Mouse (Mus musculus) neural tube, embryonic 14.5 days (tissue): ENCODE data around the gene Phkb. TPM values are rescaled to one million over a fixed set of nuclear protein-coding genes. Genes with fewer than 3 reads are reported as not detected.

Experiments
- ATAC-seq: fragments of 200-750 bp; cut with Nextera tagmentation; 2 replicates; pipeline ENCODE4 v1.8.0; 2017; ENCODE audit warnings: low read depth, mild to moderate bottlenecking, moderate TSS enrichment, moderate library complexity
- H3K27ac ChIP-seq: fragments of 300-500 bp; sonication (generic); 2 replicates; pipeline ENCODE4 v1.5.1; 2014; ENCODE audit warnings: low read depth, mild to moderate bottlenecking, control low read depth, low read length, moderate library complexity, mixed read lengths
- H3K27me3 ChIP-seq: fragments of 300-500 bp; sonication (generic); 2 replicates; pipeline ENCODE4 v1.6.1; 2014; ENCODE audit warnings: low read length; ENCODE audit not compliant: control insufficient read depth, insufficient read depth
- H3K36me3 ChIP-seq: fragments of 300-500 bp; sonication (generic); 2 replicates; pipeline ENCODE4 v1.6.1; 2014; ENCODE audit warnings: low read length, mixed read lengths; ENCODE audit not compliant: control insufficient read depth, insufficient read depth
- H3K4me1 ChIP-seq: fragments of 300-500 bp; sonication (generic); 2 replicates; pipeline ENCODE4 v1.6.1; 2014; ENCODE audit warnings: low read length; ENCODE audit not compliant: control insufficient read depth, insufficient read depth
- H3K4me2 ChIP-seq: fragments of 300-500 bp; sonication (generic); 2 replicates; pipeline ENCODE4 v1.6.1; 2014; ENCODE audit warnings: mild to moderate bottlenecking, low read depth, low read length, control low read depth
- H3K4me3 ChIP-seq: fragments of 300-500 bp; sonication (generic); 2 replicates; pipeline ENCODE4 v1.5.1; 2014; ENCODE audit warnings: low read depth, low read length, control low read depth, mixed read lengths
- H3K9ac ChIP-seq: fragments of 300-500 bp; sonication (generic); replicated peaks from 2 replicates; pipeline ENCODE4 v1.6.1; 2014; ENCODE audit warnings: low read depth, mild to moderate bottlenecking, control low read depth, low read length, mixed read lengths
- H3K9me3 ChIP-seq: fragments of 300-500 bp; sonication (generic); 2 replicates; pipeline ENCODE4 v1.6.1; 2016; ENCODE audit warnings: low read length; ENCODE audit not compliant: control insufficient read depth
- WGBS: fragments of 180-500 bp; shearing (Covaris S2); extraction: QIAGEN DNeasy Blood & Tissue Kit; methylation state at CpG from one replicate; pipeline ENCODE4 v1.1.7; 2014; 5-methylcytosine and 5-hydroxymethylcytosine counted together
- polyA plus RNA-seq: library from polyadenylated mRNA; unstranded; fragments of >200 nt; fragmentation: Nextera tagmentation; extraction: Ambion mirVana; gene quantifications from 2 replicates; pipeline ENCODE4 v1.2.1, GENCODE M21; 2014

The Phkb gene
- polyA plus RNA-seq, 1 experiment from 2014 or later, result 52.8 TPM

GRCm38 (mm10) chr8:85993661-85994060, 152.9 kb downstream of the Phkb start:
- H3K4me1 ChIP-seq, result no peaks in the 10 kb centered on the region
- H3K27me3 ChIP-seq, result no peaks in the 10 kb centered on the region
- H3K27ac ChIP-seq, result no peak overlapping the region
- 100% methylated on average over 1 of the region's 1 CpGs for WGBS
- no peak overlapping the region for H3K9ac ChIP-seq
- H3K9me3 ChIP-seq, result no peaks in the 10 kb centered on the region
- no peak overlapping the region for H3K4me2 ChIP-seq
- no peaks in the 10 kb centered on the region for H3K36me3 ChIP-seq
- no peak for ATAC-seq
- H3K4me3 ChIP-seq, result no peak overlapping the region

DNA sequence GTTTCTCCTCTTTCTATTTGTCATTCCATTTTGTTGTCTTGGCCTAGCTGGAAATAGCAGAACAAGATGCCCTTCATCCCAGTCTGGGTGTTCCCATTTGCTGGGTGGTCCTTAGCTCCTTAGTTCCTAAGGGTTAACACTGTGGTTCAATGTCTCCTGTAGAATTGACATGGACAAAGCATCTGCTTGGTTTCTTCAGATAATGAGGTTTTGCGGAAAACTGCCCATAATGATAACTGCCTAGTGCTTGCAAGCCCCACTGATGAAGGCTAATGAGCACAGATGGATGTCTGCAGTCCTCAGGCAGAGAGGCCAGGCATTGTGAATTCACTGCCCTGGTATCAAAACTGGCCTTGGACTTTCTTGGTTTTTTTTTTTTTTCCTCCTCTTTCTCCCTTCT, 155.2 kb downstream of the Phkb start:
- WGBS, result 64% methylated on average over 1 of the region's 1 CpGs
- H3K4me1 ChIP-seq, result no peaks in the 10 kb centered on the region
- H3K36me3 ChIP-seq, result no peaks in the 10 kb centered on the region
- no peak overlapping the region for H3K4me2 ChIP-seq
- H3K27ac ChIP-seq, result no peak overlapping the region
- no peak overlapping the region for H3K9ac ChIP-seq
- H3K9me3 ChIP-seq, result no peaks in the 10 kb centered on the region
- ATAC-seq, result no peak
- no peak overlapping the region for H3K4me3 ChIP-seq
- no peaks in the 10 kb centered on the region for H3K27me3 ChIP-seq

- Histone ChIP-seq H3K4me2 (no peak overlapping the region), H3K4me1 (no peaks in the 10 kb centered on the region), H3K27me3 (no peaks in the 10 kb centered on the region), H3K4me3 (no peak overlapping the region), H3K36me3 (no peaks in the 10 kb centered on the region), H3K27ac (no peak overlapping the region), H3K9me3 (no peaks in the 10 kb centered on the region), H3K9ac (no peak overlapping the region)
- no peak for ATAC-seq
Measured at GRCm38 (mm10) chr8:86006485-86006884, 165.7 kb downstream of the Phkb start.

GRCm38 (mm10) chr8:86016806-86017205, 176.0 kb downstream of the Phkb start:
- WGBS, result 70% methylated on average over 2 of the region's 2 CpGs
- no peak overlapping the region for H3K9ac ChIP-seq
- H3K9me3 ChIP-seq, result no peaks in the 10 kb centered on the region
- H3K27me3 ChIP-seq, result no peaks in the 10 kb centered on the region
- H3K4me2 ChIP-seq, result no peak overlapping the region
- H3K36me3 ChIP-seq, result no peaks in the 10 kb centered on the region
- no peak for ATAC-seq
- no peak overlapping the region for H3K27ac ChIP-seq
- no peaks in the 10 kb centered on the region for H3K4me1 ChIP-seq
- H3K4me3 ChIP-seq, result no peak overlapping the region

- H3K4me2 ChIP-seq, result no peak overlapping the region
- no peak overlapping the region for H3K27ac ChIP-seq
- no peak for ATAC-seq
- no peaks in the 10 kb centered on the region for H3K36me3 ChIP-seq
- H3K9ac ChIP-seq, result no peak overlapping the region
- H3K4me1 ChIP-seq, result no peaks in the 10 kb centered on the region
- H3K9me3 ChIP-seq, result no peaks in the 10 kb centered on the region
- 86% methylated on average over 6 of the region's 6 CpGs for WGBS
- no peaks in the 10 kb centered on the region for H3K27me3 ChIP-seq
- no peak overlapping the region for H3K4me3 ChIP-seq
Measured at GRCm38 (mm10) chr8:86028646-86029312, 188.0 kb downstream of the Phkb start.

DNA sequence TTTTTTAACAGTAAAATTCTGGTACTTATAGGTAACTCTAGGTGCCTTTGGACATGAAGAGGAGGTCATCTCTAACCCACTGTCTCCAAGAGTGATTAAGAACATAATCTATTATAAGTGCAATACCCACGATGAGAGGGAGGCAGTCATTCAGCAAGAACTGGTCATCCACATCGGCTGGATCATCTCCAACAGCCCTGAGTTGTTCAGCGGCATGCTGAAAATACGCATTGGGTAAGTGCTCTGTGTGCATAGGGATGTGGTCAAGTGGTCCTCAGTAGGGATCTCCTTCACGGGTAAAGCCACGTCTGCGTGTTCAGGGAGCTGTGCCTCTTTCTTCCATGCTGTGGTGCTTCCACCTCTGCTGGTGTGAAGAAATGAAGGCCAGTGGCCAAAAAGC, 188.7 kb downstream of the Phkb start:
- no peak overlapping the region for H3K4me3 ChIP-seq
- no peak for ATAC-seq

DNA sequence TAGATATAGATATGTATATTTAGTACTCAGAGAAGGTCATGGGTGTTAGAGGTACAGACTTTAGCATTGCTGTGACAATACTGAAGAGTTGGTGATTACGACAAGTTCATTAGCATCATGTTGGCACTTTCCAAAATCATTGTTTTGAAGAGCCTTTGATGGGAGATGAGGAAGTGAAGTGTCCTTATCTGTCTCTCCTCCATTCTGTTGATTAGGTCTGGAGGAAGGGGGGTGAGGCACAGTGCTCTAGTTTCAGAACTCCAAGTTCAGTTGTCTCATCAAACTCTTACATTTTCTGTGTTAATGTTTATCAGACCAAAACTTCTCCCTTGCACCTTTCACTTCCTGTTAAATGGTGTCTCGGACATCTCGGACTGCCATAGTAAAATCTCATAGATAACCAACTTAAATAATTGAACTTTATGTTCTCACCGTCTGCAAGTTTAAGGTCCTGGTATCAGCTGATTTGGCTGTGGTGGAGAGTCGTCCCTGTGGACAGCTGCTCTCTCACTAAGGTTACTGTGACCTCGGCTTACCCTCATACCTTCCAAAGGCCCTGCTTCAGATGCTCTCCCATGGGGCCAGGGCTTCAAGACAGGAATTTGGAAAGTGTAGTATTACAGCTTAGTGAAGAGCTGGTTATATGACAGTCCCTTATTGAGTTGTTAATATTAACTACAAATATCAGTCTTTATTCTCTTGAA, 194.1 kb downstream of the Phkb start:
- 87% methylated on average over 6 of the region's 6 CpGs for WGBS
- Histone ChIP-seq H3K27ac (no peak overlapping the region), H3K4me3 (no peak overlapping the region), H3K4me2 (no peak overlapping the region), H3K9me3 (no peaks in the 10 kb centered on the region), H3K27me3 (no peaks in the 10 kb centered on the region), H3K9ac (no peak overlapping the region), H3K36me3 (no peaks in the 10 kb centered on the region), H3K4me1 (no peaks in the 10 kb centered on the region)
- no peak for ATAC-seq

More for the DNA sequence above, 188.7 kb downstream of the Phkb start:
- 93% methylated on average over 7 of the region's 7 CpGs for WGBS
- Histone ChIP-seq H3K9me3 (no peaks in the 10 kb centered on the region), H3K4me2 (no peak overlapping the region), H3K9ac (no peak overlapping the region), H3K36me3 (no peaks in the 10 kb centered on the region), H3K4me1 (no peaks in the 10 kb centered on the region), H3K27me3 (no peaks in the 10 kb centered on the region), H3K27ac (no peak overlapping the region)

- no peaks in the 10 kb centered on the region for H3K27me3 ChIP-seq
- no peak overlapping the region for H3K27ac ChIP-seq
- no peaks in the 10 kb centered on the region for H3K4me1 ChIP-seq
- no peaks in the 10 kb centered on the region for H3K36me3 ChIP-seq
- no peak overlapping the region for H3K4me3 ChIP-seq
- no peaks in the 10 kb centered on the region for H3K9me3 ChIP-seq
- ATAC-seq, result no peak
- 87% methylated on average over 4 of the region's 4 CpGs for WGBS
- H3K4me2 ChIP-seq, result no peak overlapping the region
- no peak overlapping the region for H3K9ac ChIP-seq
Measured at GRCm38 (mm10) chr8:86035371-86035770, 194.6 kb downstream of the Phkb start.

GRCm38 (mm10) chr8:86038462-86038861, 197.7 kb downstream of the Phkb start:
- Histone ChIP-seq H3K27ac (no peak overlapping the region), H3K4me2 (no peak overlapping the region), H3K4me1 (no peaks in the 10 kb centered on the region), H3K4me3 (no peak overlapping the region), H3K36me3 (no peaks in the 10 kb centered on the region), H3K27me3 (no peaks in the 10 kb centered on the region), H3K9ac (no peak overlapping the region), H3K9me3 (no peaks in the 10 kb centered on the region)
- ATAC-seq, result no peak
- WGBS, result 96% methylated on average over 3 of the region's 3 CpGs
